Mouse (Mus musculus): ENCODE measurements around the gene Vmp1. TPM values are rescaled to one million over a fixed set of nuclear protein-coding genes. Genes with fewer than 3 reads are reported as not detected.

The Vmp1 gene
- polyA plus RNA-seq, 1 experiment from 2014 or later: 99.7 TPM

DNA sequence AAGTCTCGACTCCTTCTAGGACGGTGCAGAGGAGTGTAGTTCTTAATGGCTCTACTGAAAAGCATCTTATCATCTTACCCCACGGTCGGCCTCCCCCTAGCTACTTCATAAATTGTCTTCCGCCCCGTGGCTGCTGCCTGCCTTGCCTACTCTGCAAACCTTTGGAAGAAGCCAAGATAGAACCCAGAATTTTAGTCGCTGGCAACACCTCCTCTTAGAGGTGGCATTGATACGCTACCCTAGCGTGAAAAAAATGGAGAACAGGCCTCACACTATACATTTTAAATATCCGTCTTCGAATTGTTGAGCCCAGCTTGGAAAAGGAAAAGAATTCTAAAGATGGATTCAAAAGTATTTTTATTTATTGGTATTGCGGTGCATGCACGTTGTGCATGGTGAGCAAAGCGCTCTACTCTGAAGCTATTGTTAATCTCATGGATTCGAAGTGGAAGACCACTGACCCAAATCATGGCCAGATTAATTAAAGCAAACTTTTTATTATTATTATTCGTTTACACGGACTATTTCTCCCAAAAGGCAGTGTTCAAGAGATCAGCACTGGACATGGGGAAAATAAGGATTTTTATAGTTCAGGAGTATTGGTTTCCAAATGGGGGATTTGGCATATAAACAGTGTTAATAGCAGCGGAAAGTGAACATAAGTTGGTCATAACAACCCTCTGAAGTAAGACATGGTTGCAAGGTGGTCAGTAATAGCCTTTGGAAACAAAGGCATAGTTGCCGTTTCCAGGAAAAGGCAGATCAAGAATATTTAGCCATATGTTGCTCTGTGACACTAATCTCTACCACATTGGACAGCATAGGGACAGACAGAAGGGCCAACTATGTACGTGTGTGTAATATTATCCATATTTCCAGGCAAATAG is 733 bp upstream of the Vmp1 start:
- 8% methylated on average over 20 of the region's 20 CpGs for WGBS
- DNase-seq (ENCODE audit: low spot score): no peak
- Histone ChIP-seq H3K4me3 (ENCODE audit: low read depth, low read length) (peak overlapping the region; percentile 82), H3K27me3 (ENCODE audit: control insufficient read depth, insufficient read depth, low read length) (no peaks in the 10 kb centered on the region), H3K4me2 (ENCODE audit: low read depth, low read length) (peak overlapping the region; percentile 57), H3K27ac (replicated peaks; ENCODE audit: low read depth, low read length) (peak overlapping the region; percentile 85), H3K4me1 (ENCODE audit: control insufficient read depth, insufficient read depth, low read length) (no peaks in the 10 kb centered on the region), H3K9me3 (replicated peaks; ENCODE audit: control insufficient read depth, low read length) (no peaks in the 10 kb centered on the region), H3K36me3 (replicated peaks; ENCODE audit: control insufficient read depth, insufficient read depth, low read depth, low read length) (no peaks in the 10 kb centered on the region), H3K9ac (replicated peaks; ENCODE audit: low read length) (peak overlapping the region; percentile 89)
- no peak for ATAC-seq (replicated peaks; ENCODE audit: insufficient number of reproducible peaks, low FRiP score, low TSS enrichment, low read depth)

DNA sequence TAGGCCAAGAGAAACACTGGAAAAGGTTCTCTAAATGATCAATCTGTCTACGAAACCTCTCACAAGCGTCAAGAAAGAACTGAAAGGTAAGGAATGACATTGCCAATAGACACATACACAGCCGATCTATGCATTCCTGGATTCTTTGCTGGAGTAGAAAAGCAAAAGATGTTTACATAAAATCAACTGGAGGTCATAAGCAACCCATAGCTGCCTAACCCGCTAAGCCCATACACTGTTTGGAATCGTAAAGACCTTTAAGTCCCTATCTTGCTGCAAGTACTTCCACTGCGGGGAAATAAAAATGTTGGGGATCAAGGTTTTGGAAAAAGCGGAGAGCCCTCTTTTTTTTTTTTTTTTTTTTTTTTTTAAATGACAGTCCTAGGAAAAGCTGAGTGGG is 775 bp downstream of the Vmp1 start:
- Histone ChIP-seq H3K4me2 (ENCODE audit: low read depth, low read length) (peak overlapping the region; percentile 86), H3K4me3 (ENCODE audit: low read depth, low read length) (peak overlapping the region; percentile 82), H3K27me3 (ENCODE audit: control insufficient read depth, insufficient read depth, low read length) (no peaks in the 10 kb centered on the region), H3K36me3 (replicated peaks; ENCODE audit: control insufficient read depth, insufficient read depth, low read depth, low read length) (no peaks in the 10 kb centered on the region), H3K9me3 (replicated peaks; ENCODE audit: control insufficient read depth, low read length) (no peaks in the 10 kb centered on the region), H3K27ac (replicated peaks; ENCODE audit: low read depth, low read length) (no peak overlapping the region), H3K4me1 (ENCODE audit: control insufficient read depth, insufficient read depth, low read length) (no peaks in the 10 kb centered on the region), H3K9ac (replicated peaks; ENCODE audit: low read length) (peak overlapping the region; percentile 89)
- DNase-seq (ENCODE audit: low spot score) (no peak), ATAC-seq (replicated peaks; ENCODE audit: insufficient number of reproducible peaks, low FRiP score, low TSS enrichment, low read depth) (no peak)
- WGBS: 43% methylated on average over 7 of the region's 7 CpGs

- DNase-seq (ENCODE audit: low spot score) (no peak), ATAC-seq (replicated peaks; ENCODE audit: insufficient number of reproducible peaks, low FRiP score, low TSS enrichment, low read depth) (no peak)
- no peaks in the 10 kb centered on the region for H3K36me3 ChIP-seq (replicated peaks; ENCODE audit: control insufficient read depth, insufficient read depth, low read depth, low read length)
- no peaks in the 10 kb centered on the region for H3K9me3 ChIP-seq (replicated peaks; ENCODE audit: control insufficient read depth, low read length)
- H3K27ac ChIP-seq (replicated peaks; ENCODE audit: low read depth, low read length): no peak overlapping the region
- H3K4me3 ChIP-seq (ENCODE audit: low read depth, low read length): no peak overlapping the region
- no peaks in the 10 kb centered on the region for H3K4me1 ChIP-seq (ENCODE audit: control insufficient read depth, insufficient read depth, low read length)
- 90% methylated on average over 3 of the region's 3 CpGs for WGBS
- no peaks in the 10 kb centered on the region for H3K27me3 ChIP-seq (ENCODE audit: control insufficient read depth, insufficient read depth, low read length)
- H3K4me2 ChIP-seq (ENCODE audit: low read depth, low read length): no peak overlapping the region; the same call in 1 of the 2 replicates
- H3K9ac ChIP-seq (replicated peaks; ENCODE audit: low read length): no peak overlapping the region
Observed at GRCm38 (mm10) chr11:86681423-86681822, 2.2 kb downstream of the Vmp1 start.

DNA sequence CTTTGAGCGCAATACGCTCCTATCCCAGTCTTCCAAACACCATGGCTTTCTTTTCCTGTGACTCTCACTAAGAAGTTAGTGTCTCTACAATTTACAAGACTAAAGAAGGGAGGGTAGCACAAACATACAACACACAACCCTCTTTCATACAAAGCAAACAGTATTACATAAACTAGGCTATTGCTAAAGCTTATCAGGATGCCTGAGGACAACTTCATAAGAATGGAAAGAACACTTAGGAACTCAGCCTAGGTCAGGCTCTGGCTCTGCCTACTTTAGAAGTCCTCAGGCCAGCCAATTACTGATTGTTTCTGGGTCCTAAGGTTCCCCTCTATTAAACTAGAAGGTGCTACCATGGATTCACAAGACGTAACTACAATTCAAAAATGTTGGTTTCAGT is 2.9 kb downstream of the Vmp1 start:
- Histone ChIP-seq H3K27me3 (ENCODE audit: control insufficient read depth, insufficient read depth, low read length) (no peaks in the 10 kb centered on the region), H3K4me1 (ENCODE audit: control insufficient read depth, insufficient read depth, low read length) (no peaks in the 10 kb centered on the region), H3K4me3 (ENCODE audit: low read depth, low read length) (no peak overlapping the region), H3K36me3 (replicated peaks; ENCODE audit: control insufficient read depth, insufficient read depth, low read depth, low read length) (no peaks in the 10 kb centered on the region), H3K4me2 (ENCODE audit: low read depth, low read length) (no peak overlapping the region), H3K9ac (replicated peaks; ENCODE audit: low read length) (no peak overlapping the region), H3K9me3 (replicated peaks; ENCODE audit: control insufficient read depth, low read length) (no peaks in the 10 kb centered on the region), H3K27ac (replicated peaks; ENCODE audit: low read depth, low read length) (no peak overlapping the region)
- ATAC-seq (replicated peaks; ENCODE audit: insufficient number of reproducible peaks, low FRiP score, low TSS enrichment, low read depth): no peak
- DNase-seq (ENCODE audit: low spot score): no peak
- 96% methylated on average over 3 of the region's 3 CpGs for WGBS

DNA sequence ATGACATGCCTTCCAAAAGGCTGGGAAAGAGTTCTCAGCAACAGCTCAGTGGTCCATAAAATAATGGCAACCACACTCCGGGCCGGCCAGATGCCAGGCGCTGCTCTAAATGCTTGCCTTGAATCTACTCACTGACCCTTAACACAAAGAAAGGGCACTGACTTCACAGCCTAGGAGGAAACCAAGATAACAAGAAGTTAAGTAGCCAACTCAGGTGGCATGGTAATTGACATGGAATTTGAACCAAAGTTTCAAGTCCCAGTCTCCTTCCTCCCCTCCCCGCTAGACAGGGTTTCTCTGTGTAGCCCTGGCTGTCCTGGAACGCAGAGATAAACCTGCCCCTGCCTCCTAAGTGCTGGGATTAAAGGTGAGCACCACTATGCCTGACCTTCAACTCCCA is 4.7 kb downstream of the Vmp1 start:
- Histone ChIP-seq H3K4me1 (ENCODE audit: control insufficient read depth, insufficient read depth, low read length) (no peaks in the 10 kb centered on the region), H3K36me3 (replicated peaks; ENCODE audit: control insufficient read depth, insufficient read depth, low read depth, low read length) (no peaks in the 10 kb centered on the region), H3K9me3 (replicated peaks; ENCODE audit: control insufficient read depth, low read length) (no peaks in the 10 kb centered on the region), H3K4me3 (ENCODE audit: low read depth, low read length) (no peak overlapping the region), H3K27ac (replicated peaks; ENCODE audit: low read depth, low read length) (no peak overlapping the region), H3K27me3 (ENCODE audit: control insufficient read depth, insufficient read depth, low read length) (no peaks in the 10 kb centered on the region), H3K4me2 (ENCODE audit: low read depth, low read length) (no peak overlapping the region), H3K9ac (replicated peaks; ENCODE audit: low read length) (no peak overlapping the region)
- ATAC-seq (replicated peaks; ENCODE audit: insufficient number of reproducible peaks, low FRiP score, low TSS enrichment, low read depth) (no peak), DNase-seq (ENCODE audit: low spot score) (no peak)
- 77% methylated on average over 5 of the region's 5 CpGs for WGBS

DNA sequence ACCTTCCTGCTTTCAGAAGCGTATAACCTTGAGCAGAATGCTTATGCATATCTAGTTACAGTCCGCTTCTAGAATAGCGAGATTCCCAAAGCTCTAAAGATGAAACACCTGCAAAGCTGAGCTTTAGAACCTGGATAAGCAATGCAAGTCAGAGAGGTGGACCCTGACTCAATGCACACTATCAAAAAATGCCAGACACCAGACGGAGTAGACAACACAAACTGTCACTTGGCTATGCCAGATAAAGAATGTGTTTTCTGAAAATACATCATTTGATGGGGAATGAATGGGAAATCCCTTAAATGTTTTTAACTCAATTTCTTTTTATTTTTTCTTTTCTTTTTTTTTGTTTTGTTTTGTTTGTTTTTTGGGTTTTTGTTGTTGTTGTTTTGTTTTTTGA is 8.1 kb downstream of the Vmp1 start:
- WGBS: 85% methylated on average over 4 of the region's 4 CpGs
- ATAC-seq (replicated peaks; ENCODE audit: insufficient number of reproducible peaks, low FRiP score, low TSS enrichment, low read depth): no peak
- Histone ChIP-seq H3K4me3 (ENCODE audit: low read depth, low read length) (no peak overlapping the region), H3K4me1 (ENCODE audit: control insufficient read depth, insufficient read depth, low read length) (no peaks in the 10 kb centered on the region), H3K27me3 (ENCODE audit: control insufficient read depth, insufficient read depth, low read length) (no peaks in the 10 kb centered on the region), H3K9me3 (replicated peaks; ENCODE audit: control insufficient read depth, low read length) (no peaks in the 10 kb centered on the region), H3K27ac (replicated peaks; ENCODE audit: low read depth, low read length) (no peak overlapping the region), H3K36me3 (replicated peaks; ENCODE audit: control insufficient read depth, insufficient read depth, low read depth, low read length) (no peaks in the 10 kb centered on the region), H3K4me2 (ENCODE audit: low read depth, low read length) (no peak overlapping the region), H3K9ac (replicated peaks; ENCODE audit: low read length) (no peak overlapping the region)
- DNase-seq (ENCODE audit: low spot score): no peak

DNA sequence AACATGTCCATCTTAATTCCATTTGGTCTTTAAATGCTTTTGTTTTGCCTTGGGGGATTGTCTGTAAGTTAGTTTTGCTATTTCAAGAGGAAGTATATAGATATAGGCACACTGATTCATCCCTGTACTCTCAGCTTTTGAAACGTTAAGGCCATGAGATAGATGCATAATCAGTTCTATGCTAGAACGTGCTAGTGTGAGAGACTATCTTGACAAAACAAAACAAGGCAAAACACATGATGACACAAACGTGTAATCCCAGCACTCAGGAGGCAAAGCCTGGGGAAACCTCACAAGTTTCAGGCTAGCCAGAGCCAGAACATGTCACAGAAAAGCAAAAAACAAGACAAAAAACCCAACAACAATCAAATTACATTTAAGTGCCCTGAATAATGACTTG is 10.9 kb downstream of the Vmp1 start:
- Histone ChIP-seq H3K4me1 (ENCODE audit: control insufficient read depth, insufficient read depth, low read length) (no peaks in the 10 kb centered on the region), H3K27ac (replicated peaks; ENCODE audit: low read depth, low read length) (no peak overlapping the region), H3K4me2 (ENCODE audit: low read depth, low read length) (no peak overlapping the region), H3K9ac (replicated peaks; ENCODE audit: low read length) (no peak overlapping the region), H3K9me3 (replicated peaks; ENCODE audit: control insufficient read depth, low read length) (no peaks in the 10 kb centered on the region), H3K4me3 (ENCODE audit: low read depth, low read length) (no peak overlapping the region), H3K36me3 (replicated peaks; ENCODE audit: control insufficient read depth, insufficient read depth, low read depth, low read length) (no peaks in the 10 kb centered on the region), H3K27me3 (ENCODE audit: control insufficient read depth, insufficient read depth, low read length) (no peaks in the 10 kb centered on the region)
- 85% methylated on average over 3 of the region's 3 CpGs for WGBS
- DNase-seq (ENCODE audit: low spot score): no peak
- ATAC-seq (replicated peaks; ENCODE audit: insufficient number of reproducible peaks, low FRiP score, low TSS enrichment, low read depth): no peak

GRCm38 (mm10) chr11:86671041-86671675 is 12.5 kb downstream of the Vmp1 start:
- 77% methylated on average over 3 of the region's 3 CpGs for WGBS
- Histone ChIP-seq H3K36me3 (replicated peaks; ENCODE audit: control insufficient read depth, insufficient read depth, low read depth, low read length) (no peaks in the 10 kb centered on the region), H3K4me2 (ENCODE audit: low read depth, low read length) (no peak overlapping the region), H3K9ac (replicated peaks; ENCODE audit: low read length) (no peak overlapping the region), H3K27me3 (ENCODE audit: control insufficient read depth, insufficient read depth, low read length) (no peaks in the 10 kb centered on the region), H3K4me3 (ENCODE audit: low read depth, low read length) (no peak overlapping the region), H3K9me3 (replicated peaks; ENCODE audit: control insufficient read depth, low read length) (no peaks in the 10 kb centered on the region), H3K4me1 (ENCODE audit: control insufficient read depth, insufficient read depth, low read length) (no peaks in the 10 kb centered on the region), H3K27ac (replicated peaks; ENCODE audit: low read depth, low read length) (no peak overlapping the region)
- no peak for ATAC-seq (replicated peaks; ENCODE audit: insufficient number of reproducible peaks, low FRiP score, low TSS enrichment, low read depth)
- no peak for DNase-seq (ENCODE audit: low spot score)

All from embryonic facial prominence, embryonic 11.5 days (tissue).